Mouse (Mus musculus) G1E (cell line): ENCODE measurements around the gene Kras.

ENCODE experiments used
- CTCF ChIP-seq: IDR thresholded peaks from 2 replicates; pipeline ENCODE4 v1.5.1; 2012; ENCODE audit warnings: low read depth, low read length, inconsistent platforms, mixed read lengths
- GATA1 ChIP-seq: IDR thresholded peaks from 2 replicates; pipeline ENCODE4 v1.6.1; 2012; ENCODE audit warnings: borderline replicate concordance, low read length, inconsistent platforms, mixed read lengths
- GATA2 ChIP-seq: IDR thresholded peaks from 2 replicates; pipeline ENCODE4 v1.6.1; 2012; ENCODE audit warnings: low read depth, low read length, inconsistent platforms, borderline replicate concordance
- POLR2AphosphoS5 ChIP-seq: IDR thresholded peaks from 2 replicates; pipeline ENCODE4 v1.6.1; 2012; ENCODE audit warnings: low read depth, low read length, inconsistent platforms; ENCODE audit not compliant: insufficient replicate concordance
- TAL1 ChIP-seq: conservative IDR thresholded peaks from 2 replicates; pipeline ENCODE4 v1.6.1; 2012; ENCODE audit warnings: low read depth, low read length, inconsistent platforms, mixed read lengths

GRCm38 (mm10) chr6:145296979-145297378, 46.9 kb upstream of the Kras start:
- TF ChIP-seq CTCF (no peak), GATA1 (no peak), POLR2AphosphoS5 (no peak), TAL1 (no peak), GATA2 (no peak)
